Mouse (Mus musculus) kidney, embryonic 14.5 days (tissue): ENCODE measurements at regions not wholly inside any gene's neighbourhood (a gene's known extent, or its start where the extent isn't known, plus 50 kb on each side); places are given as distances from the start of the nearest gene placed in this dataset.

Source experiments
- ATAC-seq: fragments of 200-750 bp; cut with Nextera tagmentation; 2 replicates; pipeline ENCODE4 v1.8.0; 2017; ENCODE audit warnings: moderate number of reproducible peaks, mild to moderate bottlenecking, moderate TSS enrichment, moderate library complexity; ENCODE audit not compliant: low FRiP score, low TSS enrichment
- H3K27ac ChIP-seq: fragments of 300-500 bp; sonication (generic); 2 replicates; pipeline ENCODE4 v1.5.1; 2014; ENCODE audit warnings: low read depth, mild to moderate bottlenecking, low read length, moderate library complexity, mixed read lengths
- H3K27me3 ChIP-seq: fragments of 300-500 bp; sonication (generic); 2 replicates; pipeline ENCODE4 v1.6.1; 2014; ENCODE audit warnings: mild to moderate bottlenecking, low read length; ENCODE audit not compliant: control insufficient read depth, insufficient read depth
- H3K36me3 ChIP-seq: fragments of 300-500 bp; sonication (generic); 2 replicates; pipeline ENCODE4 v1.6.1; 2014; ENCODE audit warnings: low read length, mixed read lengths; ENCODE audit not compliant: control insufficient read depth, insufficient read depth
- H3K4me1 ChIP-seq: fragments of 300-500 bp; sonication (generic); 2 replicates; pipeline ENCODE4 v1.6.1; 2014; ENCODE audit warnings: low read length, mixed read lengths; ENCODE audit not compliant: control insufficient read depth, insufficient read depth
- H3K4me2 ChIP-seq: fragments of 300-500 bp; sonication (generic); replicated peaks from 2 replicates; pipeline ENCODE4 v1.6.1; 2014; ENCODE audit warnings: low read depth, mild to moderate bottlenecking, low read length
- H3K4me3 ChIP-seq: fragments of 300-500 bp; sonication (generic); 2 replicates; pipeline ENCODE4 v1.5.1; 2014; ENCODE audit warnings: mild to moderate bottlenecking, low read length
- H3K9ac ChIP-seq: fragments of 300-500 bp; sonication (generic); 2 replicates; pipeline ENCODE4 v1.6.1; 2014; ENCODE audit warnings: low read depth, mild to moderate bottlenecking, low read length, moderate library complexity
- H3K9me3 ChIP-seq: fragments of 300-500 bp; sonication (generic); 2 replicates; pipeline ENCODE4 v1.6.1; 2016; ENCODE audit warnings: low read length; ENCODE audit not compliant: control insufficient read depth
- WGBS: fragments of 180-500 bp; shearing (Covaris S2); extraction: QIAGEN DNeasy Blood & Tissue Kit; methylation state at CpG from one replicate; pipeline ENCODE4 v1.1.7; 2014; 5-methylcytosine and 5-hydroxymethylcytosine counted together

GRCm38 (mm10) chr1:31808074-31808473 lies 364.4 kb upstream of the Khdrbs2 start:
- no peak overlapping the region for H3K4me3 ChIP-seq
- no peaks in the 10 kb centered on the region for H3K27me3 ChIP-seq
- 45% methylated on average over 2 of the region's 2 CpGs for WGBS
- H3K36me3 ChIP-seq, result no peaks in the 10 kb centered on the region
- no peaks in the 10 kb centered on the region for H3K9me3 ChIP-seq
- H3K9ac ChIP-seq, result no peak overlapping the region
- no peak overlapping the region for H3K4me2 ChIP-seq
- peak; percentile 43; the same call in 1 of the 2 replicates for ATAC-seq
- no peak overlapping the region for H3K27ac ChIP-seq
- H3K4me1 ChIP-seq, result no peaks in the 10 kb centered on the region
